Mouse (Mus musculus) neural tube, embryonic 12.5 days (tissue): ENCODE measurements around the gene Tmem171. TPM values are rescaled to one million over a fixed set of nuclear protein-coding genes. Genes with fewer than 3 reads are reported as not detected.

Experiments used
- polyA plus RNA-seq: library from polyadenylated mRNA; unstranded; fragments of >200 nt; fragmentation: Nextera tagmentation; extraction: Ambion mirVana; gene quantifications from 2 replicates; pipeline ENCODE4 v1.2.1, GENCODE M21; 2016

Tmem171 gene
- polyA plus RNA-seq, 1 experiment from 2014 or later: not detected

Other genes starting within 250 kb of the Tmem171 start
- gene Gm10320, start 202.8 kb downstream of the Tmem171 start, polyA plus RNA-seq: 0.65 and 1.0 TPM in 2 replicates
- not detected in 2 replicates for gene Tmem174, start 57.4 kb downstream of the Tmem171 start, polyA plus RNA-seq
- gene Fcho2, start 120.6 kb upstream of the Tmem171 start, polyA plus RNA-seq: 37.8 and 42.2 TPM in 2 replicates
- 76.4 and 82.5 TPM in 2 replicates for gene Tnpo1, start 231.6 kb upstream of the Tmem171 start, polyA plus RNA-seq